Mouse (Mus musculus): ENCODE results near the gene 0610010K14Rik. TPM values are rescaled to one million over a fixed set of nuclear protein-coding genes. Genes with fewer than 3 reads are reported as not detected.
A peak's percentile ranks its signal among the peaks of the same experiment; 100 is the strongest.

Gene 0610010K14Rik
- polyA plus RNA-seq, 1 experiment from 2014 or later: 175 TPM

DNA sequence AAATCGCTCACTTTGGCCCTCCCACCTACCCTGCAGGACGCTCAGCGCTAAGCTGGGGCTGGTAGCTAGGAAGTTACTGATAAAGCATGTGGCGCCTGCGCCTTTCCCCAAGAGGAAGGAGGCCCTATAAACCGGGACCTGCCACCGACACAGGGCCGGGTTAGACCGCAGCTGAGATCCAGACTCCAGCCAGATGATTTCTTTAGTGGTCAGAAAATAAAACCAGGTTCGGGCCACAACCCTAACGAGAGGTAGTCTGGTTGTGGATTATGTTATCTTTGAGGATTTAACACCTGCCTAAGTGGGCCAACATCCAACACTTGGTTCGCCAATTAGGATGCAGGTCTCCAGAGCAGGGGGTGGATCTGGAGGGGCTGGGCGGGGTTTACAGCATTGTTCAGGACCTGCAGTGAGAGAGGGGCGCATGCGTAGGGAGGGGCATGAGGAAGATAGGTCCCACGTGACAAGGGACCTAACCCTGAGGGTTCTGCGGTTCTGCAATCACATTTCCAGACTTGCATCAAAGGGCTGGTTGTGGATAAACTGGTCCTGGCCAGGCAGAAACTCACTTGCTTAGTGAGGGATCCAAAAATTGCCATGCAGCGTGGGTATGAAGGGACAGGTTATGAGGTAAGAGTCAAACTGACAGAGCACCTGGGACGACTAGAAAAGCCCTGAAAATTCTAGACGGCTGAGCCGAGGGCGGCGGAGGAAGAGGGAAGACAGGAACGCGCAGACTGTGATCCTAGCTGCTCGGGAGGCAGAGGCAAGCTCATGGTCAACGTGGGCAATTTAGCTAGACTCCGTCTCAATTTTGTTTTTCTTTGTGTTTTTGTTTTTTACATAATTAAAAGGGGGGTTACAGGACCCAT, 16.7 kb downstream of the 0610010K14Rik start, which contains the start of gene Slc16a13:
TSS of gene Slc16a13 (minus strand) at position 334 of the 872 bp plus-strand sequence.
- WGBS: 0% methylated on average over 28 of the region's 28 CpGs
- peak within 1 kb of the TSS; percentile 85 for H3K27ac ChIP-seq (ENCODE audit: low read depth, low read length)
- peak; percentile 96 for ATAC-seq

DNA sequence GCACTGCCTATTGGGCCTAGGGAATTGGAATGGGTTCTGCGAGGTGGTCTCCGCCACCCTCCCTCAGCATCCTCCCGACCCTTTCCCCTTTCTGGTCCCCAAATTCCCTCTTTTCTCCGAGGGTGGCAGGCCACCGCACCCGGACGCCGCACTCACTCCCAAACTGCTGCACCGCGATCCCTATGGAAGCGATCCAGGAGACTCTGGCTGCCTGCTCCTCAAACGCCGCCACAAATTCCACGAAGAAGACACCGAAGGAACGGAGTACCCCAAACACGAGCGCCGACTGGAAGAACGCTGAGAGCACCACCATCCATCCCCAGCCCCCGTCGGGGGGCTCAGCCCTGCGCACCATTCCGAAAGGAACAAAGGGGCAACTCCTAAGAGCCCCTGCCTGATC, 17.4 kb downstream of the 0610010K14Rik start:
- peak overlapping the region; percentile 48 for H3K4me3 ChIP-seq (ENCODE audit: low read length)
- peak overlapping the region; percentile 81 for H3K9ac ChIP-seq (ENCODE audit: low read depth, low read length)
- H3K9me3 ChIP-seq (ENCODE audit: control insufficient read depth, low read length): no peaks in the 10 kb centered on the region
- no peak; the same call in 1 of the 2 replicates for ATAC-seq
- H3K4me1 ChIP-seq (ENCODE audit: control insufficient read depth, insufficient read depth, low read depth, low read length): peaks cover 23% of the 10 kb centered on the region
- peak overlapping the region; percentile 62 for H3K4me2 ChIP-seq (ENCODE audit: low read length)
- peaks cover 13% of the 10 kb centered on the region for H3K27me3 ChIP-seq (replicated peaks; ENCODE audit: control insufficient read depth, insufficient read depth, low read length)
- H3K36me3 ChIP-seq (ENCODE audit: control insufficient read depth, insufficient read depth, low read length): no peaks in the 10 kb centered on the region
- WGBS: 1% methylated on average over 21 of the region's 24 CpGs
- peak overlapping the region; percentile 83 for H3K27ac ChIP-seq (ENCODE audit: low read depth, low read length)

More for the DNA sequence above, 16.7 kb downstream of the 0610010K14Rik start, which contains the start of gene Slc16a13:
- peaks cover 8% of the 10 kb centered on the region for H3K27me3 ChIP-seq (replicated peaks; ENCODE audit: control insufficient read depth, insufficient read depth, low read length)
- H3K9me3 ChIP-seq (ENCODE audit: control insufficient read depth, low read length): no peaks in the 10 kb centered on the region
- H3K36me3 ChIP-seq (ENCODE audit: control insufficient read depth, insufficient read depth, low read length): no peaks in the 10 kb centered on the region
- H3K4me1 ChIP-seq (ENCODE audit: control insufficient read depth, insufficient read depth, low read depth, low read length): peaks cover 26% of the 10 kb centered on the region
- peak within 1 kb of the TSS; percentile 81 for H3K9ac ChIP-seq (ENCODE audit: low read depth, low read length)
- H3K4me3 ChIP-seq (ENCODE audit: low read length): peak within 1 kb of the TSS; percentile 48
- H3K4me2 ChIP-seq (ENCODE audit: low read length): peak within 1 kb of the TSS; percentile 62

- Histone ChIP-seq H3K4me2 (ENCODE audit: low read length) (peak overlapping the region; percentile 62), H3K27ac (ENCODE audit: low read depth, low read length) (peak overlapping the region; percentile 83), H3K36me3 (ENCODE audit: control insufficient read depth, insufficient read depth, low read length) (no peaks in the 10 kb centered on the region), H3K9me3 (ENCODE audit: control insufficient read depth, low read length) (no peaks in the 10 kb centered on the region), H3K4me1 (ENCODE audit: control insufficient read depth, insufficient read depth, low read depth, low read length) (peaks cover 26% of the 10 kb centered on the region), H3K4me3 (ENCODE audit: low read length) (peak overlapping the region; percentile 48), H3K9ac (ENCODE audit: low read depth, low read length) (peak overlapping the region; percentile 81), H3K27me3 (replicated peaks; ENCODE audit: control insufficient read depth, insufficient read depth, low read length) (peaks cover 16% of the 10 kb centered on the region)
- no peak for ATAC-seq
- WGBS: 54% methylated on average over 7 of the region's 7 CpGs
Observed at GRCm38 (mm10) chr11:70219873-70220272, 17.8 kb downstream of the 0610010K14Rik start.

DNA sequence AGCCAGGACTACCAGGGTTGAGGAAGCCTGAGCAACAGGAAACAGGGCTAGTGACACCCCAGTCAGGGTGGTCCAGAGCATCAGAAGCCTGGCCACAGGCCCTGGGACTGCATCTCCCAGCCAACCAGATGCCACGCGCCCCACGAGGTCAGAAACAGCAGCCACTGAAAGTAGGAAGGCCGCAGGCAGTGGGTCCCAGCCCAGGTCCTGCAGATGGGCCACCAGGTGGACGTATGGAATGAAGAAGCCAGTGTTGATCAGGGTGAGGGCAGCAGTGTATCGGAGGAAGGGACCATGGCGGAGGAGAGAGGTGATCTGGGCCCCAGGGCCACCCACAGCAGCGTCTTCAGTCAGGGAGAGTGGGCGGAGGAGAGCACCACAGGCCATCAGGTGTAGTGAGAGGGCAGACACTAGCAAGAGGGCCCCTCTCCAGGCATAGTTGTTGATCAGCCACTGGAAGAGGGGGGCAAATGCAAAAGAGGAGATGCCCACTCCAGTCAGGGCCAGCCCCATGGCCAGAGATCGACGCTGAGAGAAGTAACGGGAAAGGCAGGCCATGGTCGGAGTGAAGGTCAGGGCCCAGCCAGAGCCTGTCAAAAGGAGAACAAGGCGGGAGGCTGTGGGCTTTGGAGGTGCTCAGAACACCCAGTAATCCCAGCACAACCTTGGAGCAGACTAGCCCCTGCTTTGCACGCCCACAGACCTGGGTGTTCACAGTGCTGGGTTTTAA, 18.8 kb downstream of the 0610010K14Rik start:
- Histone ChIP-seq H3K27ac (ENCODE audit: low read depth, low read length) (no peak overlapping the region), H3K27me3 (replicated peaks; ENCODE audit: control insufficient read depth, insufficient read depth, low read length) (peaks cover 16% of the 10 kb centered on the region), H3K4me1 (ENCODE audit: control insufficient read depth, insufficient read depth, low read depth, low read length) (peaks cover 35% of the 10 kb centered on the region), H3K4me2 (ENCODE audit: low read length) (peak overlapping the region; percentile 62), H3K9me3 (ENCODE audit: control insufficient read depth, low read length) (no peaks in the 10 kb centered on the region), H3K4me3 (ENCODE audit: low read length) (peak overlapping the region; percentile 48), H3K9ac (ENCODE audit: low read depth, low read length) (peak overlapping the region; percentile 22), H3K36me3 (ENCODE audit: control insufficient read depth, insufficient read depth, low read length) (no peaks in the 10 kb centered on the region)
- 92% methylated on average over 15 of the region's 15 CpGs for WGBS
- ATAC-seq: no peak

- no peak overlapping the region for H3K4me2 ChIP-seq (ENCODE audit: low read length)
- WGBS: 89% methylated on average over 4 of the region's 4 CpGs
- H3K27ac ChIP-seq (ENCODE audit: low read depth, low read length): no peak overlapping the region
- H3K27me3 ChIP-seq (replicated peaks; ENCODE audit: control insufficient read depth, insufficient read depth, low read length): peaks cover 12% of the 10 kb centered on the region
- no peaks in the 10 kb centered on the region for H3K36me3 ChIP-seq (ENCODE audit: control insufficient read depth, insufficient read depth, low read length)
- H3K4me3 ChIP-seq (ENCODE audit: low read length): no peak overlapping the region
- no peaks in the 10 kb centered on the region for H3K9me3 ChIP-seq (ENCODE audit: control insufficient read depth, low read length)
- H3K4me1 ChIP-seq (ENCODE audit: control insufficient read depth, insufficient read depth, low read depth, low read length): peaks cover 40% of the 10 kb centered on the region
- ATAC-seq: no peak
- H3K9ac ChIP-seq (ENCODE audit: low read depth, low read length): no peak overlapping the region
Observed at GRCm38 (mm10) chr11:70218039-70218438, 19.7 kb downstream of the 0610010K14Rik start.

DNA sequence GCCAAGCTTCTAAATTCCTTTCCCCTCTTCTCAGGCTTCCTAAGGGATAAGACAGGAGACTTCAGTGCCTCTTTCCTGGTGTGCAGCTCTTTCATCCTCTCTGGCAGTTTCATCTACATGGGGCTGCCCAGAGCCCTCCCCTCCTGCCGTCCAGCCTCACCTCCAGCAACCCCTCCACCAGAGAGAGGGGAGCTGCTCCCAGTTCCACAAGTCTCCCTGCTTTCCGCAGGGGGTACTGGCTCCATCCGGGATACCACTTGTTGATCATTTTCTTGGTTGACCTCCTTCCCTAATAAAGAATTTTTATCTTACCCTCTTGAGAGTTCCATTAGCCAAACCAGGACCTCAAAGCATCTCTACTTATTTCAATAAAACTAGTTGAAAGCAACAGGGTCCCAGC, 21.6 kb downstream of the 0610010K14Rik start:
- WGBS: 62% methylated on average over 3 of the region's 3 CpGs
- ATAC-seq: no peak
- Histone ChIP-seq H3K4me2 (ENCODE audit: low read length) (no peak overlapping the region), H3K27ac (ENCODE audit: low read depth, low read length) (no peak overlapping the region), H3K36me3 (ENCODE audit: control insufficient read depth, insufficient read depth, low read length) (no peaks in the 10 kb centered on the region), H3K9ac (ENCODE audit: low read depth, low read length) (no peak overlapping the region), H3K27me3 (replicated peaks; ENCODE audit: control insufficient read depth, insufficient read depth, low read length) (peaks cover 14% of the 10 kb centered on the region), H3K4me1 (ENCODE audit: control insufficient read depth, insufficient read depth, low read depth, low read length) (peaks cover 36% of the 10 kb centered on the region), H3K4me3 (ENCODE audit: low read length) (no peak overlapping the region), H3K9me3 (ENCODE audit: control insufficient read depth, low read length) (no peaks in the 10 kb centered on the region)

DNA sequence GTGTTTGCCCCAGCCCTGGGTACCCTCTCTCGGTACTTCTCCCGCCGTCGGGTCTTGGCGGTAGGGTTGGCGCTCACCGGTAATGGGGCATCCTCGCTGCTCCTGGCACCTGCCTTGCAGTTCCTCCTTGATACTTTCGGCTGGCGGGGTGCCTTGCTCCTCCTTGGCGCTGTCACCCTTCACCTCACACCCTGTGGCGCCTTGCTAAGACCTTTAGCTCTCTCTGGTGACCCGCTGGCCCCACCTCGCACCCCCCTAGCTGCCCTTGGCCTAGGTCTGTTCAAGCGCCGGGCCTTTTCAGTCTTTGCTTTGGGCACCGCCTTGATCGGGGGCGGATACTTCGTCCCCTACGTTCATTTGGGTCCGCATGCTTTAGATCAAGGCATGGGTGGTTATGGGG, 22.4 kb downstream of the 0610010K14Rik start:
- Histone ChIP-seq H3K27me3 (replicated peaks; ENCODE audit: control insufficient read depth, insufficient read depth, low read length) (peaks cover 14% of the 10 kb centered on the region), H3K4me3 (ENCODE audit: low read length) (peak overlapping the region; percentile 0; the same call in 1 of the 2 replicates), H3K27ac (ENCODE audit: low read depth, low read length) (no peak overlapping the region), H3K4me1 (ENCODE audit: control insufficient read depth, insufficient read depth, low read depth, low read length) (peaks cover 36% of the 10 kb centered on the region), H3K9me3 (ENCODE audit: control insufficient read depth, low read length) (no peaks in the 10 kb centered on the region), H3K36me3 (ENCODE audit: control insufficient read depth, insufficient read depth, low read length) (no peaks in the 10 kb centered on the region), H3K4me2 (ENCODE audit: low read length) (peak overlapping the region; percentile 10; the same call in 1 of the 2 replicates), H3K9ac (ENCODE audit: low read depth, low read length) (peak overlapping the region; percentile 17; the same call in 1 of the 2 replicates)
- ATAC-seq: no peak
- 9% methylated on average over 22 of the region's 22 CpGs for WGBS

GRCm38 (mm10) chr11:70214856-70215209, 22.9 kb downstream of the 0610010K14Rik start:
- Histone ChIP-seq H3K27me3 (replicated peaks; ENCODE audit: control insufficient read depth, insufficient read depth, low read length) (peaks cover 14% of the 10 kb centered on the region), H3K27ac (ENCODE audit: low read depth, low read length) (no peak overlapping the region), H3K9me3 (ENCODE audit: control insufficient read depth, low read length) (no peaks in the 10 kb centered on the region), H3K4me1 (ENCODE audit: control insufficient read depth, insufficient read depth, low read depth, low read length) (peaks cover 36% of the 10 kb centered on the region), H3K4me3 (ENCODE audit: low read length) (peak overlapping the region; percentile 36; the same call in 1 of the 2 replicates), H3K4me2 (ENCODE audit: low read length) (peak overlapping the region; percentile 58), H3K36me3 (ENCODE audit: control insufficient read depth, insufficient read depth, low read length) (no peaks in the 10 kb centered on the region), H3K9ac (ENCODE audit: low read depth, low read length) (no peak overlapping the region; the same call in 1 of the 2 replicates)
- 2% methylated on average over 16 of the region's 18 CpGs for WGBS
- no peak for ATAC-seq
